8 mouse cellular contexts compared by ENCODE assay signal in the genomic region with DNA sequence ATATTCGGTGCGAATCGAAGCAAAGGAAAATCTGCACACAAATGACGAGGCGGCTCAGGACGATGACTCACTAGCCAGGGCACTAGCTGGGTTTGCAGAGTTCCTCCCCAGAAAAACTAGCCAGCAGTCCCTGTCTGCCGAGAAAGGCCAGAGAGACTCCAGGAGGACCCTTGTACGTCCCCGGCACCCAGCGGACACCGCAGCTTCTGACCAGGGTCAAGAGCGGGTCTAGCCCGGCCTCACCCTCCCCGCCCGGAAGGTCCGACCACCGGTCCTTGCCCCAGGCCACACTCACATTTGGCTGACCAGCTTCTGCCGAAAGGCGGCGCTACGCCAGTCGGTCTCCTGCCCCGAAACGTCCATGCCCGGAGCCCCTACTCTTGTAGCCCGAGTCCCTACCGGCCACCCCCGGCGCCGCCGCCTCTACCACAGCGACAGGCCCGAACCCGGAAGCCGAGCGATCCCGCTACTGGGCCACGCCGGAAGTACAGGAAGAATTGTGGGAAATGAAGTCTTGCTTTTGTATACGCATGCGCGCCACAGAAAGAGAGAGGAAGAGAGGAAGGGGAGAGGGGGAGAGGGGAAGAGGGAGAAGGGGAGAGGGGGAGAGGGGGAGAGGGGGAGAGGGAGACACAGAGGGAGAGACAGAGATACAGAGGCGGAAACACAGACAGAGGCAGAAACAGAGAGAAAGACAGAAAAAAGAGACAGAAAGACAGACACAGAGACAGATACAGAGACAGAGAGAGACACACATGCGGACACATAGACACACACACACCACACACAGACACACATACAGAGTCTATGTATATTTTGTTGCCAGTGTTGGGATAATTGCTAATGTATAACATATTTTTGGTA. TPM values are rescaled to one million over a fixed set of nuclear protein-coding genes. Genes with fewer than 3 reads are reported as not detected.
A peak's percentile ranks its signal among the peaks of the same experiment; 100 is the strongest.
DNase-seq lines count a peak whose midpoint lies in the region; ATAC-seq and TF ChIP-seq lines count a peak whose summit lies in the region.

No protein-coding gene starts in this region.

- DNase-seq in gastrocnemius, postnatal 10 days: peak; percentile 87
- DNase-seq in left cerebral cortex, postnatal 10 days (ENCODE audit: extremely low spot score in 1 of 2, low spot score in 2 of 2): peak; percentile 90 to 95
- peak; percentile 89 for DNase-seq in right cerebral cortex, postnatal 25 days
- peak; percentile 86 to 91 for DNase-seq in urinary bladder, postnatal 4 days (ENCODE audit: low spot score in 2 of 2)

- TF ChIP-seq CTCF in cortical plate, adult 2 months (IDR thresholded peaks at IDR 0.05; ENCODE audit: extremely low read depth, insufficient read depth, low read length): no peak

- peak overlapping the region; percentile 93 for H3K27ac ChIP-seq in cortical plate, adult 2 months (ENCODE audit: insufficient read depth, low read length)

- H3K4me1 ChIP-seq in cortical plate, adult 2 months (ENCODE audit: control insufficient read depth, insufficient read depth, low read length): peaks cover 5% of the 10 kb centered on the region; the same call in 1 of the 2 replicates

- peak overlapping the region; percentile 88 for H3K4me3 ChIP-seq in cortical plate, adult 2 months (ENCODE audit: insufficient read depth, low read length)

- TF ChIP-seq POLR2A in cortical plate, adult 2 months (IDR thresholded peaks at IDR 0.05; ENCODE audit: extremely low read depth, insufficient read depth, low read length): peak; percentile 19; the same call in 1 of the 2 replicates

- intact Hi-C loops in left cerebral cortex, postnatal 10 days (cut with DNase I): no loop called here

- peak; percentile 75 for ATAC-seq in activated CD4-positive, CD25-positive, alpha-beta regulatory T cell, adult 4 months
- peak; percentile 81 for ATAC-seq in inflammation-experienced regulatory T-cells, adult 6 months
- peak; percentile 92 for ATAC-seq in megakaryocyte-erythroid progenitor cell, adult 5-6 weeks (replicated peaks; ENCODE audit: low FRiP score, low TSS enrichment, poor library complexity, severe bottlenecking)

RNA-seq across cellular contexts. Expression of a gene that starts 10.0 kb away (rescaled TPM):
- 10 to 100 TPM; 66.5 to 89.2 TPM for polyA plus RNA-seq in activated CD4-positive, CD25-positive, alpha-beta regulatory T cell, adult 4 months (2017; shearing (Covaris generic))
- polyA plus RNA-seq in cortical plate, adult 2 months (2012; rRNA removed): 65.9 and 67.5 TPM in 2 replicates
- 10 to 100 TPM; 24.5 to 34.9 TPM for total RNA-seq in gastrocnemius, postnatal 10 days (2021)
- 100 to 1,000 TPM in 1 of 3 experiments, 10 to 100 TPM in 2; 69.3 to 109 (median 71.8) TPM for polyA plus RNA-seq in inflammation-experienced regulatory T-cells, adult 6 months (2017; shearing (Covaris generic))
- 10 to 100 TPM; 65.0 to 70.2 TPM for total RNA-seq in left cerebral cortex, postnatal 10 days (2021)
- 81.6 and 102 TPM in 2 replicates for total RNA-seq in megakaryocyte-erythroid progenitor cell, adult 5-6 weeks (2014; fragmentation: Nextera tagmentation)
- 21.5 and 22.6 TPM in 2 replicates for total RNA-seq in megakaryocyte-erythroid progenitor cell, adult 5-6 weeks (2017)

RNA-seq across cellular contexts. Expression of a gene that starts 36.7 kb away (rescaled TPM):
- polyA plus RNA-seq in activated CD4-positive, CD25-positive, alpha-beta regulatory T cell, adult 4 months (2017; shearing (Covaris generic)): 10 to 100 TPM; 11.8 to 16.3 TPM
- polyA plus RNA-seq in cortical plate, adult 2 months (2012; rRNA removed): 107 and 126 TPM in 2 replicates
- 10 to 100 TPM; 22.5 to 28.3 TPM for total RNA-seq in gastrocnemius, postnatal 10 days (2021)
- polyA plus RNA-seq in inflammation-experienced regulatory T-cells, adult 6 months (2017; shearing (Covaris generic)): 10 to 100 TPM; 11.8 to 28.7 (median 13.4) TPM
- total RNA-seq in left cerebral cortex, postnatal 10 days (2021): 100 to 1,000 TPM in 1 of 2 experiments, 10 to 100 TPM in 1; 96.5 to 101 TPM
- 34.5 and 35.6 TPM in 2 replicates for total RNA-seq in megakaryocyte-erythroid progenitor cell, adult 5-6 weeks (2014; fragmentation: Nextera tagmentation)
- total RNA-seq in megakaryocyte-erythroid progenitor cell, adult 5-6 weeks (2017): 26.6 and 65.5 TPM in 2 replicates

Comparison
In these comparisons a context has a peak if more than half of its experiments do, and no peak if none do; other contexts are left out.
1. Peak in every context shown above with its lines: DNase-seq, ATAC-seq, H3K4me3 ChIP-seq and H3K27ac ChIP-seq.